Mouse (Mus musculus) kidney, adult 2 months (tissue): ENCODE measurements around the gene Kcnk15.

Experiments
- CTCF ChIP-seq: fragments of 200-500 bp; conservative IDR thresholded peaks from 2 replicates; pipeline ENCODE4 v1.5.1; 2011; ENCODE audit warnings: low read depth, mild to moderate bottlenecking, control low read depth, low read length, moderate library complexity, mixed read lengths; ENCODE audit not compliant: insufficient read depth, insufficient read length
- POLR2A ChIP-seq: fragments of 200-500 bp; IDR thresholded peaks from one replicate; pipeline ENCODE4 v1.6.1; 2011; ENCODE audit warnings: low read depth, low read length, control low read depth

DNA sequence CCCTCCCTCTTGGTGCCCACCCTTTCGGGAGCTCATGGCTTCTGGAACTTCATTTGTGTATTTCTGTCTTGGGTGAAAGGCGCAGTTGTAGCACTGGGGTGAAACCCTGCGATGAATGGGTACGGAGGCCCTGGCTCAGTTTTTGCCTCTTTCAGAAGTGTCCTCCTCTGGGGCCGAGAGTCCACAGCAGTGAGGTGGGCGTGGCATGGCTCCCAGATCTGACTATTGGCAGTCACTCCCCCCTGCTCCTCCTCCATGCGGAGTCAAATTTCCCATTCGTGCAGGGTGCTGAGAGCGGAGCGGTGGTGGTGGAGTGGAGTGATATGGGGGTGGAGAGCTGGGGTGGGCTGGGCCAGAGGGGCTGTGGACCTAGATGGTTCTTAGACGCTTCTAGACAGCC is 29.7 kb upstream of the Kcnk15 start:
- TF ChIP-seq CTCF (no peak), POLR2A (no peak)
